Mouse (Mus musculus) bone marrow macrophage, adult 2 months (primary cell): ENCODE measurements at regions not wholly inside any gene's neighbourhood (a gene's known extent, or its start where the extent isn't known, plus 50 kb on each side); places are given as distances from the start of the nearest gene placed in this dataset.

Source experiments
- CTCF ChIP-seq: IDR thresholded peaks from 2 replicates; pipeline ENCODE4 v1.5.1; 2012; ENCODE audit warnings: low read depth, mild to moderate bottlenecking, low read length, moderate library complexity
- POLR2A ChIP-seq: IDR thresholded peaks from 2 replicates; pipeline ENCODE4 v1.6.1; 2012; ENCODE audit warnings: mild to moderate bottlenecking, low read depth, low read length, borderline replicate concordance

DNA sequence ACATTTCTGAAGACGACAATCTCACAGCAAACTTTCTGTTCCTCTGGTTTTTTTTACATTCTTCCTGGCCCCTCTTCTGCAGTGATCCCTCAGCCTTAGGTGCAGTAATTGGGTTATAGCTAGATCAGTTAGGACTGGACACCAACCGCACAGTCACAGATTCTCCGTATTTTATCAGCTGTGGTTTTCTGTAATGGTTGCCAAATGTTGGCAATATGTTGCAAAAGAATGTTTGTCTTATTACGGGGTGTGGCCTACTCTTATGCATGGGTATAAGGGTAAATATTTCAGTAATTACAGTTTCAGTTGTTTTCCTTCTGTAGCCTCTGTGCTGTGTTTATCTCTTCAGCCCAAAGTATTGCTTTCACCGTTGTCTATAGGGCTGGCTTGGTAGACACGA, 133.2 kb upstream of the Tsc22d2 start:
- TF ChIP-seq CTCF: no peak
- no peak for TF ChIP-seq POLR2A
